Mouse (Mus musculus) olfactory bulb, adult 2 months (tissue): Measurements from ENCODE around the gene Eps15.

Experiments
- CTCF ChIP-seq: fragments of 200-500 bp; IDR thresholded peaks from 2 replicates; pipeline ENCODE4 v1.5.1; 2012; ENCODE audit warnings: low read depth, mild to moderate bottlenecking, low read length, moderate library complexity; ENCODE audit not compliant: insufficient read depth
- POLR2A ChIP-seq: fragments of 200-500 bp; IDR thresholded peaks from 2 replicates; pipeline ENCODE4 v1.6.1; 2012; ENCODE audit warnings: mild to moderate bottlenecking, low read depth, low read length, moderate library complexity; ENCODE audit not compliant: insufficient read depth

DNA sequence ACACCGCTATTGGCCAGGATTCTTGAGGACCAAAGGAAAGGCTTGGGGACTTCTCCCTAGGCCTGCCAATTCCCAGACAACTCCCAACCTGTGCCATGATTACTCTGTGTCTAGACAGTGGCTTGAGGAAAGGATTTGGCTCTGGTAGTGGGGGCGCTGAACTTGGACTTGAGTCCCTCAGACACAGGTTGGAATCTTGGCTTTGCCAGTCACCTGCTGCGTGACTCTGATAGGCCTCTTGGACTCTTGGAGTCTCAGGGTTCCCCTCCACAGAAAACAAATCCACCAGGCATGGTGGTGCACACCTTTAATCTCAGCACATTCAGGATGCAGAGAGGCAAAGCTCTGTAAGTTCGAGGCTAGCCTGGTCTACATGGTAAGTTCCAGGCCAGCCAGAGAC, 139.5 kb downstream of the Eps15 start:
- no peak for TF ChIP-seq CTCF
- TF ChIP-seq POLR2A = no peak
